Mouse (Mus musculus) forebrain, embryonic 15.5 days (tissue): ENCODE results near the gene Leng9. TPM values are rescaled to one million over a fixed set of nuclear protein-coding genes. Genes with fewer than 3 reads are reported as not detected.
"Not testable (repeated sequence)": the region's sequence is repeated elsewhere in the genome, so short reads cannot be mapped to it uniquely, and the experiment has no call there.

Source experiments
- ATAC-seq: fragments of 200-750 bp; cut with Nextera tagmentation; replicated peaks from 2 replicates; pipeline ENCODE4 v1.8.0; 2017; ENCODE audit warnings: mild to moderate bottlenecking, moderate TSS enrichment, moderate library complexity
- H3K27ac ChIP-seq: fragments of 300-500 bp; sonication (generic); replicated peaks from 2 replicates; pipeline ENCODE4 v1.5.1; 2015; ENCODE audit warnings: mild to moderate bottlenecking, inconsistent platforms
- H3K27me3 ChIP-seq: fragments of 300-500 bp; sonication (generic); 2 replicates; pipeline ENCODE4 v1.6.1; 2015; ENCODE audit warnings: inconsistent platforms
- H3K36me3 ChIP-seq: fragments of 300-500 bp; sonication (generic); 2 replicates; pipeline ENCODE4 v1.6.1; 2015; ENCODE audit warnings: mild to moderate bottlenecking, inconsistent platforms
- H3K4me1 ChIP-seq: fragments of 300-500 bp; sonication (generic); 2 replicates; pipeline ENCODE4 v1.6.1; 2015; ENCODE audit warnings: inconsistent platforms
- H3K4me2 ChIP-seq: fragments of 300-500 bp; sonication (generic); replicated peaks from 2 replicates; pipeline ENCODE4 v1.6.1; 2015; ENCODE audit warnings: mild to moderate bottlenecking, inconsistent platforms
- H3K4me3 ChIP-seq: fragments of 300-500 bp; sonication (generic); 2 replicates; pipeline ENCODE4 v1.5.1; 2015; ENCODE audit warnings: mild to moderate bottlenecking, inconsistent platforms
- H3K9ac ChIP-seq: fragments of 300-500 bp; sonication (generic); replicated peaks from 2 replicates; pipeline ENCODE4 v1.6.1; 2015; ENCODE audit warnings: mild to moderate bottlenecking, inconsistent platforms
- H3K9me3 ChIP-seq: fragments of 300-500 bp; sonication (generic); 2 replicates; pipeline ENCODE4 v1.6.1; 2016; ENCODE audit warnings: inconsistent platforms
- WGBS: fragments of 180-500 bp; shearing (Covaris S2); methylation state at CpG from one replicate; pipeline ENCODE4 v1.1.7; 2015; ENCODE audit warnings: mixed read lengths; 5-methylcytosine and 5-hydroxymethylcytosine counted together
- polyA plus RNA-seq: library from polyadenylated mRNA; unstranded; fragments of >200 nt; fragmentation: Nextera tagmentation; extraction: Ambion mirVana; gene quantifications from 2 replicates; pipeline ENCODE4 v1.2.1, GENCODE M21; 2015

Gene Leng9
- polyA plus RNA-seq = 4.8 and 5.7 TPM in 2 replicates

DNA sequence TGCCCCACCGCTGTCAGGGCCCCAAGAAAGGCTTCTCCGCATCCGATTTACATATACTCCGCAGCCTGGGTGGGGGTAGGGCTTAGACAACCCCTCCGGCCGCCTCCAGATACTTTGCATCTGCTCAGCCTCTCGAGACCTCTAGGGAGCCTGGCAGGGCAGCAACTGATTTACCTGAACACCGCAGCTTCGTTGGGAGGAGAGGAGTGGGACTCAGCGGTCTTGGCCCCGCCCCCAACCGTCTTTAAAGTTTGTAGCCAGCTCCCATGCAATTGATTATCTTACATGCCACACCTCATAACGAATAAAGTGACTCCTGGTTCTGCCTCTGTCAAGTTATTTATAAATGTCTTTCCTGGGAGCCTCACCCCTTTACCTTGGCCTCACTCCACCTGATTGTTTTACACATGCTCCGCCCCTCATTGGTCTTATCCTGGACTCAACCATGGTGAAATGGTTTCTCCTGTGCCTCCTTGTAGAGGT lies at the start of gene Leng9:
Leng9 (minus strand) TSS at position 316 of the 483 bp plus-strand sequence.
- Histone ChIP-seq H3K4me3 (peak within 1 kb of the TSS; percentile 76), H3K9me3 (no peaks in the 10 kb centered on the region), H3K27me3 (peaks cover 19% of the 10 kb centered on the region; the same call in 1 of the 2 replicates), H3K36me3 (peaks cover 29% of the 10 kb centered on the region), H3K9ac (peak within 1 kb of the TSS; percentile 75), H3K4me2 (peak within 1 kb of the TSS; percentile 96), H3K4me1 (peaks cover 28% of the 10 kb centered on the region), H3K27ac (peak within 1 kb of the TSS; percentile 86)
- ATAC-seq = peak; percentile 32
- under 1% methylated on average over 14 of the region's 14 CpGs for WGBS

DNA sequence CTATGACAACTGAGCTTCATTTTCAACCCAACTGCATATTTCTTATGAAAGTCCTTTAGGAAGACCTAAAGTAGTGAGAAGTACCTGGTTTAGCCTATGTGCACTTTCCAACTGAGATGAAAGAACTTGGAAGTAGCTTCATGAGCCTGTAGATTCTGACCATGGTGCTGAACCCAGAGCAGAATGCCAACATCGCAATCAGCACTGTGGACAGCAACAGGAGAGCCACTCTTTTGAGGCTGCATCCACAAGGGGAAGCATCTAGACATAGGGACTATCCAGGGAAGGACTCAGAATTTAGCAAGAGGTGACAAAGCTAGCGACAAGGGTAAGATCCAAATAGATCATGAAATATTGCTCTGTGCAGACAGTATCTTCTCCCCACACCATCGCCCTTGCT lies 28.3 kb upstream of the Leng9 start:
- Histone ChIP-seq H3K9me3 (no peaks in the 10 kb centered on the region), H3K4me3 (no peak overlapping the region), H3K4me1 (no peaks in the 10 kb centered on the region), H3K36me3 (no peaks in the 10 kb centered on the region), H3K4me2 (no peak overlapping the region), H3K9ac (no peak overlapping the region), H3K27me3 (no peaks in the 10 kb centered on the region), H3K27ac (no peak overlapping the region)
- no peak for ATAC-seq
- WGBS = 53% methylated on average over 3 of the region's 3 CpGs

DNA sequence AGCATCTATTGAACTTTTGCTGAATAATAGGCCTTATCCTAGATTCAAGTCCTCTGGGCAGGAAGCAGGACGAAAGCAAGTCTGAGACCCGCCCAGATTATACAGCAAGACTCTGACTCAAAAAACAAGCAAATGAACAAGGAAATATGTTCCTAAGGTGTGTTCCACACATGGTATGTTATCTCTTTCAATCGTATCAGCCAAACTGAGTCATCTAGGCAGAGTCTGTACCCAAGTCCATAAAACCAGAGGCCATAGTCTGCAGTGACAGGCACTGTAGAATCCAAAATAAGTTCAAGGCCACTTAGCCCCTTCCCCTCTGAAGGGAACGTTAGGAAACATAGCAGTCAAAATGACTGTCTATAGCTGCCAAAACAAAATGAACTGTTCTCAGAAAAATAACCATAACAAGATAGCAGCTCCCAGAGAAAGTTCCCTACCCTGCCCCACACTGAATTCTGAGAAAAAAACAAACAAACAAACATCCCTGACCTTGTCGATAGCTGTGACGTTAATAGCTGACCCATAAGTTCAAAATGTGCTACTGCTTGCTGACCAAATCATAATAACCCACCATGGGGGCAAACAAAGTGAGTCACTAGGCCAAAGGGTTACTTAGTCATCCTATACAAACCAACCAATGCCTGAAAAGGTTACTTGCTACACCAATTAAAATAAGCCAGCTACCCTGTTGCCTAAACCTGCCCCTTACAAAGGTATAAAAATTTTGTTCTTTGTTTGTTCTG lies 20.2 kb upstream of the Leng9 start:
- H3K9me3 ChIP-seq = no peaks in the 10 kb centered on the region
- H3K4me2 ChIP-seq = no peak overlapping the region
- H3K36me3 ChIP-seq = no peaks in the 10 kb centered on the region
- ATAC-seq = no peak
- H3K9ac ChIP-seq = no peak overlapping the region
- H3K4me1 ChIP-seq = no peaks in the 10 kb centered on the region
- WGBS = 83% methylated on average over 6 of the region's 6 CpGs
- H3K4me3 ChIP-seq = no peak overlapping the region
- H3K27ac ChIP-seq = no peak overlapping the region
- H3K27me3 ChIP-seq = no peaks in the 10 kb centered on the region

DNA sequence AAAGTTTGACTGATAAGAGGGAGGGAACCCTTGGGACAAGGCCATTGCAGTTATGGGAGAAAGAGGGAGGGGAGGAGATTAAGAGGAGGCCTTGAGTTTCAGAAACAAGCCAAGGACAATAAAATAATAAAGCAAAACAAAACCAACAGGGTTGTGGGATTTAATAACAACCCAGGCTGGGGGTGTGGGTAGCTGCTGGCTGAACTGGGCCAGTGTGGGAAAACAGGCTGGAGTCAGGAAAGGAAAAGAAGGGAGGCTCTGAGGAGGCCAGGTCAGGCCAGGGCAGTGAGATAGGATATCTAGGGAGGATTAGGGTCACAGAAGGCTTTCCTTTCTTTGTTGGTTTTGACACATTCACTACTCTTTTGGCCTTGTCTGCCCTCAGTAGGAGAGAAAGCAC lies 16.9 kb upstream of the Leng9 start:
- Histone ChIP-seq H3K9me3 (no peaks in the 10 kb centered on the region), H3K4me1 (peaks cover 9% of the 10 kb centered on the region), H3K27ac (no peak overlapping the region), H3K9ac (no peak overlapping the region), H3K36me3 (no peaks in the 10 kb centered on the region), H3K27me3 (no peaks in the 10 kb centered on the region), H3K4me2 (no peak overlapping the region), H3K4me3 (no peak overlapping the region)
- ATAC-seq = no peak

DNA sequence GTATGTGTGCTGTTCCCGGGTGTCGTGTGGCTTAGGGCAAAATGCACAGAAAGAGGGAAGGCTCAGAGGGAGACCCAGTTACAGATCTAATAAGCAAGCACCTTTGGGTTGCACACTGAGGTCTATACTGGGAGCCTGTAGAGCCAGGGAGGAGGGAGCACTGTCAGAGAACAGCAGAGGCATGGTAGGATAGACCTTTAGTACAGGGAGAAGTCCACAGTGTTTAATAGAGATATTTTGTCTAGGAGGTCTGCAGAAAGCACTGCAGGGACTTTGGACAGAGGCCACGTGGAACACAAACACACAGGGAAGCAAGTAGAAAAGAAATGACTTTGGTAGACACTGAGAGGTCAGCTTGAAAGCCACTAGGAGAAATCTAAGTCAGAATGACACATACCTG lies 15.1 kb upstream of the Leng9 start:
- no peak overlapping the region for H3K4me3 ChIP-seq
- H3K9me3 ChIP-seq = no peaks in the 10 kb centered on the region
- H3K27ac ChIP-seq = no peak overlapping the region
- no peak overlapping the region for H3K4me2 ChIP-seq
- H3K27me3 ChIP-seq = no peaks in the 10 kb centered on the region
- WGBS = 25% methylated on average over 3 of the region's 3 CpGs
- H3K36me3 ChIP-seq = no peaks in the 10 kb centered on the region
- no peak for ATAC-seq
- H3K9ac ChIP-seq = no peak overlapping the region
- peaks cover 9% of the 10 kb centered on the region for H3K4me1 ChIP-seq

DNA sequence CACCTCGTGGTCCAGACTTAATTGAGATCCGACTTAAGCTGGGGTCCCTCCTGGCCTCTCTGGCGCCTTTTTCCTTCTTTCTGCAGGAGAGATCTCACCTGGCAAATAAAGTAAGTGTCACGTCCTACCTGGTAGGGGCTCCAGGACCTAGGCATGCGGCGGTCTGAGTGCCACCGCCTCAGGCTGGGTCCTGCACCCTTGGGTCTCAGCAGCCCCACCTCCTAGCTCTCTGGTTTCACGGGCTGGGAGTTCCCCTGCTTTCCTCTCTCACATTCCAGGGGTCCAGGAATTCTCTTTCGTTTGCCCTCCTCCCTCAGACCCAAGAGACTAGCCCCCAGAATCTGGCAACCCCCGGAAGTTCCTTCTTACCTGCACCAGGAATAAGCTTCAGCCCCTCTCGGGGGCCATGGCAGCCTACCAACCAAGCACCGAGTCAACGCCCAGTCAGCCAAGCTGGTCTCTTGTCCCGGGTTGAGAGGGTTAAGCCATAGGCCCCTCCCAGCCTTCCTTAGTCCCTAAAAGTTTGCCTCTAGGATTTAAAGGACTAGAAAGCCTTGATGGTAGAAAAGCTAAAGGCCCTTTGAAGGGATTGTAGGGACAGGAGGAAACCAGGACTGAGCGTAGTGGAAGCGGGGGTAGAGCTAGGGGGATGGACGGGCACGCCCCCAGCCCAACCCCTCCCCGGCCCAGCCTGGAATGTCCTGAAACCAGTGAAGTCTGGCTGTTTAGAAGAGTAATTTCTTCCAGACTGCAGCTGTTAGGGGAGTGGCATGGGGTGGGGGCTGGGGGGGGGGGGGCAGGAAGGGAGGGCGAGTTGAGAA lies 14.1 kb upstream of the Leng9 start, which contains the start of gene Cdc42ep5:
Cdc42ep5 (minus strand) TSS at position 771 of the 821 bp plus-strand sequence.
- peak within 1 kb of the TSS; percentile 36 for H3K4me2 ChIP-seq
- no peaks in the 10 kb centered on the region for H3K27me3 ChIP-seq
- peak; percentile 73 for ATAC-seq
- WGBS = under 1% methylated on average over 19 of the region's 20 CpGs
- H3K9me3 ChIP-seq = no peaks in the 10 kb centered on the region
- no peak within 1 kb of the TSS for H3K27ac ChIP-seq
- 0 out of 2 replicates have a peak within 1 kb of the TSS, but pooled peaks have one; percentile 22 for H3K9ac ChIP-seq
- H3K4me3 ChIP-seq = peak within 1 kb of the TSS; percentile 23
- peaks cover 9% of the 10 kb centered on the region for H3K4me1 ChIP-seq
- no peaks in the 10 kb centered on the region for H3K36me3 ChIP-seq

DNA sequence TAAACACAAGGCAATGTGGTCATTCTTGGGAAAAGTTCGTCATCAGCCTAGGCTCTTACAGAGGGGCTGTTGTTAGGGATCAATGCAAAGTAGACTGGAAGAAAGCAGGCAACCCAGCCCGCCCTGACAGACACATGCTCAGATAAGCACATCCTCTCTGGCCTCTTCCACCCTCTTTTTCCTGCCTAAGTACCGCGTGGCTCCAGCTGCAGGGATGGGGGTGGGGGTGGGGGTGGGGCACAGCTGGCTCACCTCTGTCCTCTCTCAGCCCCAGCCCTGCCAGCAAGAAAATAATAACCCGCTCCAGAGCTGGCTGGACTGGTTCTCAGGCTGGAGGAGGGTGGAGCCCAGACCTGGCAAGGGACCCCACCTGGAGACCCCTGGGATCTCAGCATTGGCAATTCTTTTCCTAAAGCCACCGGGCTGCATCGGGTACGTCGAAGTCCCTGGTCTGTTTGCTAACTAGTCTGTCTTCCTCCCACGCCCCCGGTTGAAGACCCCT lies 13.4 kb upstream of the Leng9 start:
- no peak overlapping the region for H3K27ac ChIP-seq
- WGBS = 2% methylated on average over 11 of the region's 11 CpGs
- no peak overlapping the region for H3K9ac ChIP-seq
- no peaks in the 10 kb centered on the region for H3K36me3 ChIP-seq
- peak overlapping the region; percentile 36 for H3K4me2 ChIP-seq
- H3K4me3 ChIP-seq = peak overlapping the region; percentile 23
- H3K27me3 ChIP-seq = no peaks in the 10 kb centered on the region
- H3K9me3 ChIP-seq = no peaks in the 10 kb centered on the region
- no peak; the same call in 1 of the 2 replicates for ATAC-seq
- H3K4me1 ChIP-seq = peaks cover 9% of the 10 kb centered on the region

DNA sequence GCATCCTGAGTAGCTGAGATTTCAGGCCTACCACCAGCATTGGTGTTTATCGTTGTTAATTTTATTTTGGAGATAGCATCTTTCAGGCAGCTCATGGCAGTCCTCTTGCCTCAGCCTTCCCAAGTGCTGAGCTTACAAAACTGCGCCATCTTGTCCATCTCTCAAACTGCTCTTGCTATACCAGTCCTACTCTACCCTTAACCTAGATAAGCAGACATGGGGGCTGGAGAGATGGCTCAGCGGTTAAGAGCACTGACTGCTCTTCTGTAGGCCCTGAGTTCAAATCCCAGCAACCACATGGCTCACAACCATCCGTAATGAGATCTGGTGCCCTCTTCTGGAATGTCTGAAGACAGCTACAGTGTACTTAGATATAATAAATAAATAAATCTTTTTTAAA lies 11.4 kb upstream of the Leng9 start:
- not testable (repeated sequence) for H3K36me3 ChIP-seq, H3K27ac ChIP-seq, H3K9ac ChIP-seq, H3K27me3 ChIP-seq, H3K4me2 ChIP-seq, H3K4me3 ChIP-seq, H3K4me1 ChIP-seq, H3K9me3 ChIP-seq, ATAC-seq
- 95% methylated on average over 4 of the region's 4 CpGs for WGBS

DNA sequence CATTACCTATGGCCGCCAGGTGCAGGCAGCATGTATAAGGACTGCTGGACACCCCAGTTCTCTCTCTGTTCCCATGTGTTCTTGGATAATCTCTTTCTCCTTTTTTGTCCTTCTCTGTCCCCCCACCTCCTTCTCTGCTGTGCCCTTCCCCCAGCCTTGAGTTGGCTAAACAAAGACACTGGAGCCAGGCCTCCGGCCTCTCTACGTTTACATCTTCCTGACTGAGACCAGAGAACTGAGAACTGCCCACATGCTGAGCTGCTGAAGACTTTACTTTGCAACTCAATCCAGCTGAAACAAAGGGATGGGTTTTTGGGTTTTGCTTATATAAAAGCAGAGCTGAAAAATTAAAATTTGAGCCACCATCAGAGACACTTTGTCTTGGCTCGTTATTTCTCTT lies 4.8 kb upstream of the Leng9 start:
- peaks cover 19% of the 10 kb centered on the region; the same call in 1 of the 2 replicates for H3K27me3 ChIP-seq
- peaks cover 16% of the 10 kb centered on the region for H3K4me1 ChIP-seq
- H3K36me3 ChIP-seq = no peaks in the 10 kb centered on the region
- H3K9me3 ChIP-seq = no peaks in the 10 kb centered on the region
- WGBS = 38% methylated on average over 4 of the region's 4 CpGs
- H3K4me3 ChIP-seq = no peak overlapping the region
- no peak overlapping the region for H3K9ac ChIP-seq
- H3K4me2 ChIP-seq = no peak overlapping the region
- ATAC-seq = no peak
- H3K27ac ChIP-seq = no peak overlapping the region

DNA sequence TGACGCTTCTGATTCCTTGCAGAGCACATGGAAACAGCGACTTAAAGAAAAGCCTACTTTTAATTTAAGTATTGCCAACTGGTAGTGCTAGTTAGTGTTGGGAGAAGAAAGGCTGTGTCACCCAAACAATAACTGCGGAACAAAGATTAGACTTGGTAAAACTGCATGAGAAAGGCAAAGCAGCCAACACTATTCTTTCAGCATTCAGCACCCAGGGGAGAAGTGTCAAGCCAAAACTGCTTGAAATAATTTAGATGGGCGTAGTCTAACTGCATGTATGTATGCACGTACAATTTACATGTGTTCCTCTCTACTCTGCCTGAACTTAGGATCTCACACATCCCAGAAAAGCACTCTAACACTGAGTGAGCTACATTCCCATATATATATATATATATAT lies 4.2 kb upstream of the Leng9 start:
- Histone ChIP-seq H3K4me1 (peaks cover 19% of the 10 kb centered on the region), H3K36me3 (no peaks in the 10 kb centered on the region), H3K4me2 (no peak overlapping the region), H3K27me3 (peaks cover 19% of the 10 kb centered on the region; the same call in 1 of the 2 replicates), H3K27ac (no peak overlapping the region), H3K9ac (no peak overlapping the region), H3K4me3 (no peak overlapping the region), H3K9me3 (no peaks in the 10 kb centered on the region)
- ATAC-seq = no peak
- 76% methylated on average over 5 of the region's 5 CpGs for WGBS

DNA sequence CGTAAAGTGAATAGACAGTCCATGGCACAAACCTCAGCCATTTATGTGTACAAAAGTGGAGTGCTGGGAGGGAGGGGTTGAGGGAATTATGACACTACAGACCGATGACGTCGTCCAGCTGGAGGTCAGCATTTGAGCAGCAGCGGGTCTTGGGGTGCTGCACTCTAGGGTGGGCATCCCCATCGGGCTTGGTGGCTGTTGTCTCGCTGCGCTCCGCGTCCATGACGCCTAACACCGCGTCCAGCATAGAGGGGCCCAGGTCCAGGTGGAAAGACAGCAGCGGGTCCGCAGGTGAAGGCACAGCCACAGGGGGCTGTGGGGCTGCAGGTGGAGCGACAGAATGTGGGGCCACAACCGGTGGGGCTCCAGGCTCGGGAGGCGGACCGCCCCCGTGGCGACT lies 1.1 kb upstream of the Leng9 start:
- no peak overlapping the region; the same call in 1 of the 2 replicates for H3K9ac ChIP-seq
- no peak overlapping the region for H3K27ac ChIP-seq
- H3K36me3 ChIP-seq = peaks cover 18% of the 10 kb centered on the region
- no peaks in the 10 kb centered on the region for H3K9me3 ChIP-seq
- peak overlapping the region; percentile 76 for H3K4me3 ChIP-seq
- 13% methylated on average over 22 of the region's 22 CpGs for WGBS
- peaks cover 19% of the 10 kb centered on the region; the same call in 1 of the 2 replicates for H3K27me3 ChIP-seq
- 0 out of 2 replicates have a peak, but pooled peaks have one; percentile 5 for ATAC-seq
- H3K4me1 ChIP-seq = peaks cover 28% of the 10 kb centered on the region
- H3K4me2 ChIP-seq = peak overlapping the region; percentile 96

DNA sequence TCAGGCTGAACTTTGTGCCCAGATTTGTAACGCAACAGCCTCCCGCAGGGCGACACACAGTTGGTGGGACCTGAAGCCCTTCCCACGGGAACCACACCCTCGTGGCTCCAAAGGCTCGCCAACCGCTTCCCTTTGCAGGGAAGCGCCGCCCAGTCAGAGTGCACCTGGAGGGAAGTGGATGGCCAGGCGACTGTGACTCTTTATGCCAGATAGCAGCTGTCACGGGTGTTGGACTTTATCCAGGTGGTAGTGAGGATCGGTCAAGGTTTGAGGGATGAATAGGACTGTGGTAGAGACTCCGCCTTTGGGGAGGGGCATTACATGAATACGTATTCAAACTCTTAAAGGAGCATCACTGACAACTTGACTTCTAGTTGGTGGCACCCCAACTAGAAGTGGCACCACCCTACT lies 642 bp upstream of the Leng9 start:
- Histone ChIP-seq H3K4me2 (peak overlapping the region; percentile 96), H3K27me3 (peaks cover 19% of the 10 kb centered on the region; the same call in 1 of the 2 replicates), H3K27ac (no peak overlapping the region), H3K36me3 (peaks cover 22% of the 10 kb centered on the region), H3K9ac (peak overlapping the region; percentile 38), H3K9me3 (no peaks in the 10 kb centered on the region), H3K4me1 (peaks cover 28% of the 10 kb centered on the region), H3K4me3 (peak overlapping the region; percentile 76)
- 4% methylated on average over 14 of the region's 14 CpGs for WGBS
- peak; percentile 6 for ATAC-seq
